Mouse (Mus musculus) limb, embryonic 13.5 days (tissue): ENCODE data around the gene AC134908.4. TPM values are rescaled to one million over a fixed set of nuclear protein-coding genes. Genes with fewer than 3 reads are reported as not detected.

Source experiments
- ATAC-seq: fragments of 200-750 bp; cut with Nextera tagmentation; 2 replicates; pipeline ENCODE4 v1.8.0; 2017; ENCODE audit warnings: low read depth, moderate number of reproducible peaks, moderate TSS enrichment; ENCODE audit not compliant: low FRiP score
- H3K27ac ChIP-seq: fragments of 300-500 bp; sonication (generic); 2 replicates; pipeline ENCODE4 v1.5.1; 2015; ENCODE audit warnings: inconsistent platforms, mild to moderate bottlenecking, moderate library complexity
- H3K27me3 ChIP-seq: fragments of 300-500 bp; sonication (generic); 2 replicates; pipeline ENCODE4 v1.6.1; 2015; ENCODE audit warnings: mild to moderate bottlenecking, inconsistent platforms
- H3K36me3 ChIP-seq: fragments of 300-500 bp; sonication (generic); 2 replicates; pipeline ENCODE4 v1.6.1; 2015; ENCODE audit warnings: inconsistent platforms, mild to moderate bottlenecking, moderate library complexity
- H3K4me1 ChIP-seq: fragments of 300-500 bp; sonication (generic); 2 replicates; pipeline ENCODE4 v1.6.1; 2015; ENCODE audit warnings: inconsistent platforms
- H3K4me2 ChIP-seq: fragments of 300-500 bp; sonication (generic); replicated peaks from 2 replicates; pipeline ENCODE4 v1.6.1; 2015; ENCODE audit warnings: inconsistent platforms, mild to moderate bottlenecking, moderate library complexity
- H3K4me3 ChIP-seq: fragments of 300-500 bp; sonication (generic); 2 replicates; pipeline ENCODE4 v1.5.1; 2015; ENCODE audit warnings: moderate library complexity, mild to moderate bottlenecking, inconsistent platforms
- H3K9ac ChIP-seq: fragments of 300-500 bp; sonication (generic); 2 replicates; pipeline ENCODE4 v1.6.1; 2015; ENCODE audit warnings: mild to moderate bottlenecking, inconsistent platforms
- H3K9me3 ChIP-seq: fragments of 300-500 bp; sonication (generic); 2 replicates; pipeline ENCODE4 v1.6.1; 2016; ENCODE audit warnings: inconsistent platforms
- WGBS: fragments of 180-500 bp; shearing (Covaris S2); methylation state at CpG from one replicate; pipeline ENCODE4 v1.1.7; 2015; 5-methylcytosine and 5-hydroxymethylcytosine counted together
- polyA plus RNA-seq: library from polyadenylated mRNA; unstranded; fragments of >200 nt; fragmentation: Nextera tagmentation; extraction: Ambion mirVana; gene quantifications from 2 replicates; pipeline ENCODE4 v1.2.1, GENCODE M21; 2015

AC134908.4 gene
- 2.2 TPM in 1 of 2 replicates, not detected in the other for polyA plus RNA-seq

- no peak for ATAC-seq
- Histone ChIP-seq H3K4me1 (peaks cover 51% of the 10 kb centered on the region), H3K9me3 (no peaks in the 10 kb centered on the region), H3K4me2 (peak within 1 kb of the TSS; percentile 91), H3K27me3 (no peaks in the 10 kb centered on the region), H3K36me3 (no peaks in the 10 kb centered on the region), H3K27ac (0 out of 2 replicates have a peak within 1 kb of the TSS, but pooled peaks have one; percentile 17), H3K4me3 (peak within 1 kb of the TSS; percentile 77), H3K9ac (peak within 1 kb of the TSS; percentile 81)
- WGBS = 8% methylated on average over 6 of the region's 6 CpGs
These were observed at the start of gene AC134908.4 for GRCm38 (mm10) chr17:25795609-25796092. AC134908.4 (minus strand) TSS chr17:25795659.

GRCm38 (mm10) chr17:25844396-25844901 is 49.0 kb upstream of the AC134908.4 start, which contains the start of gene Rhot2:
Rhot2 (minus strand) TSS chr17:25844851.
- H3K4me1 ChIP-seq = peaks cover 19% of the 10 kb centered on the region
- WGBS = under 1% methylated on average over 19 of the region's 21 CpGs
- peaks cover 79% of the 10 kb centered on the region for H3K36me3 ChIP-seq

GRCm38 (mm10) chr17:25843636-25844395 is 48.4 kb upstream of the AC134908.4 start:
- peak overlapping the region; percentile 80 for H3K27ac ChIP-seq
- H3K9me3 ChIP-seq = no peaks in the 10 kb centered on the region
- peak overlapping the region; percentile 92 for H3K9ac ChIP-seq
- WGBS = 3% methylated on average over 38 of the region's 38 CpGs
- H3K4me1 ChIP-seq = peaks cover 19% of the 10 kb centered on the region
- H3K27me3 ChIP-seq = no peaks in the 10 kb centered on the region
- H3K4me3 ChIP-seq = peak overlapping the region; percentile 84
- H3K4me2 ChIP-seq = peak overlapping the region; percentile 91
- H3K36me3 ChIP-seq = peaks cover 79% of the 10 kb centered on the region
- no peak for ATAC-seq

More at GRCm38 (mm10) chr17:25844396-25844901, 49.0 kb upstream of the AC134908.4 start, which contains the start of gene Rhot2:
- peak within 1 kb of the TSS; percentile 80 for H3K27ac ChIP-seq
- H3K4me3 ChIP-seq = peak within 1 kb of the TSS; percentile 84
- peak within 1 kb of the TSS; percentile 92 for H3K9ac ChIP-seq
- H3K27me3 ChIP-seq = no peaks in the 10 kb centered on the region
- H3K9me3 ChIP-seq = no peaks in the 10 kb centered on the region
- ATAC-seq = peak; percentile 93
- peak within 1 kb of the TSS; percentile 91 for H3K4me2 ChIP-seq

GRCm38 (mm10) chr17:25843122-25843521 is 47.7 kb upstream of the AC134908.4 start:
- H3K9me3 ChIP-seq = no peaks in the 10 kb centered on the region
- H3K9ac ChIP-seq = peak overlapping the region; percentile 92
- 88% methylated on average over 4 of the region's 4 CpGs for WGBS
- H3K4me2 ChIP-seq = peak overlapping the region; percentile 91
- H3K4me1 ChIP-seq = peaks cover 19% of the 10 kb centered on the region
- peaks cover 77% of the 10 kb centered on the region for H3K36me3 ChIP-seq
- ATAC-seq = no peak
- H3K4me3 ChIP-seq = peak overlapping the region; percentile 84
- H3K27me3 ChIP-seq = no peaks in the 10 kb centered on the region
- no peak overlapping the region for H3K27ac ChIP-seq

- 84% methylated on average over 3 of the region's 3 CpGs for WGBS
- ATAC-seq = no peak
These were observed 47.0 kb upstream of the AC134908.4 start for GRCm38 (mm10) chr17:25842509-25842908.

GRCm38 (mm10) chr17:25841117-25841880 is 45.8 kb upstream of the AC134908.4 start, which contains the start of gene Gm20683:
Gm20683 (minus strand) TSS chr17:25841763.
- no peak for ATAC-seq
- Histone ChIP-seq H3K4me2 (no peak within 1 kb of the TSS), H3K9me3 (no peaks in the 10 kb centered on the region), H3K27me3 (no peaks in the 10 kb centered on the region), H3K4me3 (no peak within 1 kb of the TSS), H3K4me1 (peaks cover 34% of the 10 kb centered on the region), H3K27ac (no peak within 1 kb of the TSS), H3K36me3 (peaks cover 68% of the 10 kb centered on the region), H3K9ac (no peak within 1 kb of the TSS)
- 92% methylated on average over 22 of the region's 22 CpGs for WGBS

More at GRCm38 (mm10) chr17:25842509-25842908, 47.0 kb upstream of the AC134908.4 start:
- Histone ChIP-seq H3K4me3 (no peak overlapping the region), H3K9me3 (no peaks in the 10 kb centered on the region), H3K27me3 (no peaks in the 10 kb centered on the region), H3K9ac (no peak overlapping the region), H3K4me1 (peaks cover 22% of the 10 kb centered on the region), H3K4me2 (peak overlapping the region; percentile 91; the same call in 1 of the 2 replicates), H3K36me3 (peaks cover 77% of the 10 kb centered on the region), H3K27ac (no peak overlapping the region)

DNA sequence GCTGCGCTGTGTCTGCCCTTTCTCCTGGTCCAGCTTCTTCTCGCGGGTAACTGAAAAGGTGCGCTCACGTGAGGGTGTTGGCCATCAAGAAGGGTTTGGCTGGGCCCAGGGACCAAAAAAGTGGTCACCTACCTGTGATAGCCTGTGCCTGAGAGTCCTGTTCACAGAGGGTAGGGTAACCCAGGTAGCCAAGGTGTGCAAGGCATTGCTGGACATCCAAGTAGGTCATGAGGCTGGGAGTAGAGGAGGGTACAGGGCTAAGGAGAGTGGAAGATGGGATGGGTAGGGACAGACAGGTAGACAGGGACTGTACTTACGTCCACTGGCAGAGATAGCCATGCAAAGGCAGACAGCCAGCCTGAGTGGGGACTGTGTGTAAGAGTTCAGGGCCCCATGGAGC is 45.1 kb upstream of the AC134908.4 start:
- Histone ChIP-seq H3K27ac (no peak overlapping the region), H3K4me3 (no peak overlapping the region), H3K4me2 (no peak overlapping the region), H3K27me3 (no peaks in the 10 kb centered on the region), H3K4me1 (peaks cover 42% of the 10 kb centered on the region), H3K9ac (no peak overlapping the region), H3K9me3 (no peaks in the 10 kb centered on the region), H3K36me3 (peaks cover 61% of the 10 kb centered on the region)
- WGBS = 96% methylated on average over 6 of the region's 6 CpGs
- no peak for ATAC-seq

- Histone ChIP-seq H3K9ac (no peak overlapping the region; the same call in 1 of the 2 replicates), H3K36me3 (peaks cover 64% of the 10 kb centered on the region), H3K27me3 (no peaks in the 10 kb centered on the region), H3K4me2 (no peak overlapping the region), H3K9me3 (no peaks in the 10 kb centered on the region), H3K4me3 (no peak overlapping the region), H3K27ac (no peak overlapping the region), H3K4me1 (peaks cover 44% of the 10 kb centered on the region)
- WGBS = 85% methylated on average over 14 of the region's 14 CpGs
- ATAC-seq = no peak
These were observed 44.2 kb upstream of the AC134908.4 start for GRCm38 (mm10) chr17:25839455-25840235.

GRCm38 (mm10) chr17:25838904-25839303 is 43.4 kb upstream of the AC134908.4 start:
- no peak overlapping the region for H3K4me3 ChIP-seq
- H3K9me3 ChIP-seq = no peaks in the 10 kb centered on the region
- no peak overlapping the region for H3K4me2 ChIP-seq
- H3K36me3 ChIP-seq = peaks cover 66% of the 10 kb centered on the region
- no peak overlapping the region for H3K27ac ChIP-seq
- peaks cover 49% of the 10 kb centered on the region for H3K4me1 ChIP-seq
- WGBS = 88% methylated on average over 4 of the region's 4 CpGs
- H3K27me3 ChIP-seq = no peaks in the 10 kb centered on the region
- ATAC-seq = no peak
- no peak overlapping the region for H3K9ac ChIP-seq

- 68% methylated on average over 3 of the region's 3 CpGs for WGBS
- H3K4me3 ChIP-seq = peak overlapping the region; percentile 42; the same call in 1 of the 2 replicates
- H3K9me3 ChIP-seq = no peaks in the 10 kb centered on the region
- H3K36me3 ChIP-seq = peaks cover 61% of the 10 kb centered on the region
- no peak overlapping the region for H3K27ac ChIP-seq
- peaks cover 44% of the 10 kb centered on the region for H3K4me1 ChIP-seq
- H3K4me2 ChIP-seq = peak overlapping the region; percentile 98
- no peaks in the 10 kb centered on the region for H3K27me3 ChIP-seq
- ATAC-seq = no peak
- H3K9ac ChIP-seq = peak overlapping the region; percentile 68
These were observed 42.1 kb upstream of the AC134908.4 start for GRCm38 (mm10) chr17:25837533-25837932.

DNA sequence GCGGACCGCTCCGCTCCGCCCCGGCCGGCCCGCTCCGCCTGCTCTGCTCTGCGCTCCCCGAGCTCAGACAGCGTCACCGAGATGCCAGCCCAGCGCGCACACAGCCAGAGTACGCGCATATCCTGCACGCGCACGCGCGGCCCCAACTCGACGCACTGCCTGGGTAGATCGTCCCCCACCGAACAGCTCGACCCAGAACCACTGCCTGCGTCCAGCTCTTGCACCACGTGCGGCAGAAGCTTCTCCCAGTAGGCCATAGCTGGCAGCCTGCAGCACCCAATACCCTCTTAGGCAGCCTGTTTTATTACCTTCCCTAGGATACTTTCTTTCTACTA is 41.6 kb upstream of the AC134908.4 start, which contains the start of gene Rhbdl1:
TSS of gene Rhbdl1 (minus strand) at position 220 of the 335 bp plus-strand sequence.
- Histone ChIP-seq H3K9ac (peak within 1 kb of the TSS; percentile 68), H3K27ac (peak within 1 kb of the TSS; percentile 33; the same call in 1 of the 2 replicates), H3K9me3 (no peaks in the 10 kb centered on the region), H3K36me3 (peaks cover 56% of the 10 kb centered on the region), H3K4me3 (peak within 1 kb of the TSS; percentile 42), H3K4me2 (peak within 1 kb of the TSS; percentile 98), H3K27me3 (no peaks in the 10 kb centered on the region), H3K4me1 (peaks cover 45% of the 10 kb centered on the region)
- 3% methylated on average over 24 of the region's 29 CpGs for WGBS
- ATAC-seq = no peak
